Mouse (Mus musculus) liver, adult 2 months (tissue): ENCODE data around the gene Sarm1. TPM values are rescaled to one million over a fixed set of nuclear protein-coding genes. Genes with fewer than 3 reads are reported as not detected.

Experiments used
- DNase-seq: peaks from one replicate; pipeline ENCODE4 v3.0.0-alpha.2; 2011; ENCODE audit warnings: low read depth, low spot score; ENCODE audit errors: extremely low read depth
- H3K27ac ChIP-seq: fragments of 200-500 bp; replicated peaks from 2 replicates; pipeline ENCODE4 v1.5.1; 2012; ENCODE audit warnings: low read depth, mild to moderate bottlenecking, control low read depth, inconsistent platforms, low read length; ENCODE audit not compliant: insufficient read depth
- H3K27me3 ChIP-seq: fragments of 200-500 bp; 2 replicates; pipeline ENCODE4 v1.6.1; 2012; ENCODE audit warnings: mild to moderate bottlenecking, moderate library complexity, low read length, inconsistent platforms; ENCODE audit not compliant: control insufficient read depth, insufficient read depth
- H3K36me3 ChIP-seq: fragments of 200-500 bp; 2 replicates; pipeline ENCODE4 v1.6.1; 2012; ENCODE audit warnings: low read length, inconsistent platforms; ENCODE audit not compliant: control insufficient read depth, insufficient read depth
- H3K4me1 ChIP-seq: fragments of 200-500 bp; 2 replicates; pipeline ENCODE4 v1.6.1; 2011; ENCODE audit warnings: low read length; ENCODE audit not compliant: control insufficient read depth, insufficient read depth
- H3K4me3 ChIP-seq: fragments of 200-500 bp; 2 replicates; pipeline ENCODE4 v1.5.1; 2011; ENCODE audit warnings: low read depth, mild to moderate bottlenecking, control low read depth, low read length, moderate library complexity; ENCODE audit not compliant: insufficient read depth
- H3K79me2 ChIP-seq: fragments of 200-500 bp; 2 replicates; pipeline ENCODE4 v1.6.1; 2012; ENCODE audit warnings: inconsistent platforms, mild to moderate bottlenecking, low read length, moderate library complexity; ENCODE audit not compliant: control insufficient read depth, insufficient read depth
- H3K9ac ChIP-seq: fragments of 200-500 bp; 2 replicates; pipeline ENCODE4 v1.6.1; 2012; ENCODE audit warnings: low read depth, mild to moderate bottlenecking, control low read depth, inconsistent platforms, low read length
- CTCF ChIP-seq: fragments of 200-500 bp; IDR thresholded peaks from 2 replicates; pipeline ENCODE4 v1.5.1; 2011; ENCODE audit warnings: low read depth, low read length, control low read depth
- POLR2A ChIP-seq: fragments of 200-500 bp; IDR thresholded peaks from 2 replicates; pipeline ENCODE4 v1.6.1; 2011; ENCODE audit warnings: low read length, control low read depth; ENCODE audit not compliant: insufficient read depth; ENCODE audit errors: extremely low read depth
- WGBS: fragments of 180-500 bp; shearing (Covaris S2); methylation state at CpG from one replicate; pipeline ENCODE4 v1.1.7; 2018; 5-methylcytosine and 5-hydroxymethylcytosine counted together
- polyA plus RNA-seq: library from polyadenylated mRNA; depleted of rRNA; stranded (reverse); fragments of >200 nt; gene quantifications from 2 replicates; pipeline ENCODE4 v1.2.3, GENCODE M21; 2012; rRNA removed
- total RNA-seq: library from RNA; depleted of rRNA; stranded (reverse); fragments of >200 nt; gene quantifications from 2 replicates; pipeline ENCODE4 v1.2.3, GENCODE M21; 2014; rRNA removed

Sarm1 gene
- total and polyA plus RNA-seq, 2 experiments = 0.09 to 0.21 TPM

- no peak overlapping the region for H3K9ac ChIP-seq
- 70% methylated on average over 5 of the region's 5 CpGs for WGBS
- H3K4me3 ChIP-seq = no peak overlapping the region
- DNase-seq = no peak
- H3K36me3 ChIP-seq = no peaks in the 10 kb centered on the region
- no peak overlapping the region for H3K27ac ChIP-seq
- H3K79me2 ChIP-seq = no peaks in the 10 kb centered on the region
- TF ChIP-seq POLR2A = no peak
- no peak for TF ChIP-seq CTCF
- no peaks in the 10 kb centered on the region for H3K27me3 ChIP-seq
- peaks cover 12% of the 10 kb centered on the region for H3K4me1 ChIP-seq
Observed at GRCm38 (mm10) chr11:78428309-78428708, 69.2 kb downstream of the Sarm1 start.

GRCm38 (mm10) chr11:78427655-78428054 is 69.9 kb downstream of the Sarm1 start:
- Histone ChIP-seq H3K36me3 (no peaks in the 10 kb centered on the region), H3K27ac (peak overlapping the region; percentile 45; the same call in 1 of the 2 replicates), H3K4me3 (no peak overlapping the region), H3K79me2 (no peaks in the 10 kb centered on the region), H3K9ac (no peak overlapping the region), H3K27me3 (no peaks in the 10 kb centered on the region), H3K4me1 (peaks cover 16% of the 10 kb centered on the region)
- TF ChIP-seq CTCF = no peak
- WGBS = 37% methylated on average over 6 of the region's 6 CpGs
- peak; percentile 95 for DNase-seq

- Histone ChIP-seq H3K27me3 (no peaks in the 10 kb centered on the region), H3K4me1 (peaks cover 27% of the 10 kb centered on the region), H3K36me3 (no peaks in the 10 kb centered on the region), H3K4me3 (no peak overlapping the region), H3K27ac (no peak overlapping the region), H3K79me2 (no peaks in the 10 kb centered on the region), H3K9ac (no peak overlapping the region)
- no peak for DNase-seq
- 36% methylated on average over 1 of the region's 1 CpGs for WGBS
- TF ChIP-seq CTCF (no peak), POLR2A (no peak)
Observed at GRCm38 (mm10) chr11:78425572-78425971, 72.0 kb downstream of the Sarm1 start.

DNA sequence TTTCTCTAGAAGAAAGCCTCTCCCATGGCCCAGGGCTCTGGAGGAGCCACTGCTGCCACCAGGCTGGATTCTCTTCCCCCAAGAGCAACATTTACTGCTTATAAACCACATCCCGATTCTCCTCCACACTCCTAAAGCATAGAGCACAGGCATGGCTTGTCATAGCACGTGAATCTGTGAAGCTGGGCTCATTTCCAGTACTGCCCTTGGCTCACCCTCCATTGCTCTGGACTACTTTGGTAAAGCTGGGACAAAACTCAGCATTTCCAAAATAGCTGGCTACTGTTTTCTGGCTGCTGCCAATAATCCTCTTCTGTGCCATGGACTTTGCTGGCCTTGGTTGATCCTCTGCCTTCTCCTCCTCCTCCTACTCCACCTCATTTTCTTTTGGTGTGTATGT is 73.2 kb downstream of the Sarm1 start:
- H3K4me3 ChIP-seq = no peak overlapping the region
- H3K4me1 ChIP-seq = peaks cover 31% of the 10 kb centered on the region
- no peak for TF ChIP-seq CTCF
- TF ChIP-seq POLR2A = no peak
- DNase-seq = peak; percentile 98
- no peak overlapping the region for H3K9ac ChIP-seq
- no peaks in the 10 kb centered on the region for H3K27me3 ChIP-seq
- no peaks in the 10 kb centered on the region for H3K79me2 ChIP-seq
- H3K27ac ChIP-seq = 0 out of 2 replicates have a peak overlapping the region, but pooled peaks have one; percentile 3
- no peaks in the 10 kb centered on the region for H3K36me3 ChIP-seq
- 16% methylated on average over 2 of the region's 2 CpGs for WGBS

Other genes starting within 250 kb of the Sarm1 start
- 66.7 and 68.6 TPM in 2 replicates for gene 2610507B11Rik, start 236.0 kb downstream of the Sarm1 start, total RNA-seq
- gene 2610507B11Rik, start 236.0 kb downstream of the Sarm1 start, polyA plus RNA-seq = 42.5 and 43.6 TPM in 2 replicates
- gene BC030499, start 206.9 kb downstream of the Sarm1 start, total RNA-seq = 0.18 and 0.27 TPM in 2 replicates
- 0.11 and 0.13 TPM in 2 replicates for gene BC030499, start 206.9 kb downstream of the Sarm1 start, polyA plus RNA-seq
- gene Spag5, start 196.2 kb downstream of the Sarm1 start, total RNA-seq = 0.54 and 0.83 TPM in 2 replicates
- gene Spag5, start 196.2 kb downstream of the Sarm1 start, polyA plus RNA-seq = 0.15 and 0.19 TPM in 2 replicates
- 15.8 and 16.9 TPM in 2 replicates for gene Aldoc, start 174.8 kb downstream of the Sarm1 start, total RNA-seq
- gene Aldoc, start 174.8 kb downstream of the Sarm1 start, polyA plus RNA-seq = 8.8 and 19.1 TPM in 2 replicates
- gene Pigs, start 169.3 kb downstream of the Sarm1 start, total RNA-seq = 6.6 and 8.6 TPM in 2 replicates
- 34.9 and 35.5 TPM in 2 replicates for gene Pigs, start 169.3 kb downstream of the Sarm1 start, polyA plus RNA-seq
- 5.5 and 7.2 TPM in 2 replicates for gene Unc119, start 154.3 kb downstream of the Sarm1 start, total RNA-seq
- 7.7 and 12.7 TPM in 2 replicates for gene Unc119, start 154.3 kb downstream of the Sarm1 start, polyA plus RNA-seq
- gene Foxn1, start 111.2 kb downstream of the Sarm1 start, total RNA-seq = not detected in 2 replicates
- not detected in 2 replicates for gene Foxn1, start 111.2 kb downstream of the Sarm1 start, polyA plus RNA-seq
- gene Slc13a2, start 75.5 kb downstream of the Sarm1 start, total RNA-seq = 0.65 and 1.9 TPM in 2 replicates
- gene Slc13a2, start 75.5 kb downstream of the Sarm1 start, polyA plus RNA-seq = 4.7 and 5.6 TPM in 2 replicates
- 36.2 and 38.0 TPM in 2 replicates for gene Slc46a1, start 32.1 kb downstream of the Sarm1 start, total RNA-seq
- 133 and 146 TPM in 2 replicates for gene Slc46a1, start 32.1 kb downstream of the Sarm1 start, polyA plus RNA-seq
- 2,089 and 2,597 TPM in 2 replicates for gene Vtn, start 1.3 kb upstream of the Sarm1 start, total RNA-seq
- 3,152 and 3,193 TPM in 2 replicates for gene Vtn, start 1.3 kb upstream of the Sarm1 start, polyA plus RNA-seq
- 0.34 and 0.37 TPM in 2 replicates for gene Sebox, start 5.7 kb upstream of the Sarm1 start, total RNA-seq
- 0.36 and 0.91 TPM in 2 replicates for gene Sebox, start 5.7 kb upstream of the Sarm1 start, polyA plus RNA-seq
- gene Tmem199, start 14.4 kb upstream of the Sarm1 start, total RNA-seq = 7.7 and 10.8 TPM in 2 replicates
- gene Tmem199, start 14.4 kb upstream of the Sarm1 start, polyA plus RNA-seq = 5.9 and 6.1 TPM in 2 replicates
- gene Poldip2, start 14.4 kb upstream of the Sarm1 start, total RNA-seq = 63.5 and 67.5 TPM in 2 replicates
- gene Poldip2, start 14.4 kb upstream of the Sarm1 start, polyA plus RNA-seq = 77.6 and 80.9 TPM in 2 replicates
- gene Tnfaip1, start 38.6 kb upstream of the Sarm1 start, total RNA-seq = 11.5 and 14.4 TPM in 2 replicates
- 13.9 and 16.7 TPM in 2 replicates for gene Tnfaip1, start 38.6 kb upstream of the Sarm1 start, polyA plus RNA-seq
- 107 and 120 TPM in 2 replicates for gene Ift20, start 38.6 kb upstream of the Sarm1 start, total RNA-seq
- 80.7 and 84.2 TPM in 2 replicates for gene Ift20, start 38.6 kb upstream of the Sarm1 start, polyA plus RNA-seq
- 102 and 123 TPM in 2 replicates for gene Tmem97, start 53.0 kb upstream of the Sarm1 start, total RNA-seq
- 76.5 and 91.6 TPM in 2 replicates for gene Tmem97, start 53.0 kb upstream of the Sarm1 start, polyA plus RNA-seq
- 7.0 and 7.5 TPM in 2 replicates for gene Nlk, start 199.6 kb upstream of the Sarm1 start, total RNA-seq
- gene Nlk, start 199.6 kb upstream of the Sarm1 start, polyA plus RNA-seq = 4.8 and 5.5 TPM in 2 replicates